Mouse (Mus musculus) heart, adult 2 months (tissue): Measurements from ENCODE around the gene Ear10. TPM values are rescaled to one million over a fixed set of nuclear protein-coding genes. Genes with fewer than 3 reads are reported as not detected.
"Not testable (repeated sequence)": the region's sequence is repeated elsewhere in the genome, so short reads cannot be mapped to it uniquely, and the experiment has no call there.

Experiments used
- DNase-seq, 2 experiments: peaks; one replicate each; pipeline ENCODE4 v3.0.0; 2021
- H3K27ac ChIP-seq: fragments of 200-600 bp; 2 replicates; pipeline ENCODE4 v1.8.1; 2022
- H3K27me3 ChIP-seq: fragments of 200-500 bp; 2 replicates; pipeline ENCODE4 v1.6.1; 2012; ENCODE audit warnings: mild to moderate bottlenecking, low read length, inconsistent platforms, mixed read lengths; ENCODE audit not compliant: control insufficient read depth, insufficient read depth
- H3K36me3 ChIP-seq: fragments of 200-500 bp; 2 replicates; pipeline ENCODE4 v1.6.1; 2012; ENCODE audit warnings: low read length, inconsistent platforms; ENCODE audit not compliant: control insufficient read depth, insufficient read depth
- H3K4me1 ChIP-seq: fragments of 200-500 bp; 2 replicates; pipeline ENCODE4 v1.6.1; 2011; ENCODE audit warnings: low read length; ENCODE audit not compliant: control insufficient read depth, insufficient read depth
- H3K4me3 ChIP-seq: fragments of 200-600 bp; 2 replicates; pipeline ENCODE4 v1.8.1; 2022
- H3K79me2 ChIP-seq: fragments of 200-500 bp; replicated peaks from 2 replicates; pipeline ENCODE4 v1.6.1; 2012; ENCODE audit warnings: mild to moderate bottlenecking, inconsistent platforms, low read length, moderate library complexity, mixed read lengths; ENCODE audit not compliant: control insufficient read depth, insufficient read depth
- H3K9ac ChIP-seq: fragments of 200-500 bp; 2 replicates; pipeline ENCODE4 v1.6.1; 2012; ENCODE audit warnings: low read depth, mild to moderate bottlenecking, control low read depth, inconsistent platforms, low read length, mixed read lengths
- WGBS: fragments of 180-500 bp; shearing (Covaris S2); methylation state at CpG from one replicate; pipeline ENCODE4 v1.1.7; 2018; 5-methylcytosine and 5-hydroxymethylcytosine counted together
- intact Hi-C: fragments of 180-260 bp; cut with DNase I; formaldehyde crosslinking; loops from one replicate; pipeline ENCODE4 v1.15.1; 2025
- polyA plus RNA-seq: library from polyadenylated mRNA; depleted of rRNA; stranded (reverse); fragments of >200 nt; gene quantifications from 2 replicates; pipeline ENCODE4 v1.2.3, GENCODE M21; 2012; rRNA removed
- total RNA-seq, 2 experiments: library from RNA; stranded (reverse); gene quantifications; 2 replicates each; pipeline ENCODE4 v1.2.3; 2021

Gene Ear10
- total and polyA plus RNA-seq, 3 experiments: not detected

DNA sequence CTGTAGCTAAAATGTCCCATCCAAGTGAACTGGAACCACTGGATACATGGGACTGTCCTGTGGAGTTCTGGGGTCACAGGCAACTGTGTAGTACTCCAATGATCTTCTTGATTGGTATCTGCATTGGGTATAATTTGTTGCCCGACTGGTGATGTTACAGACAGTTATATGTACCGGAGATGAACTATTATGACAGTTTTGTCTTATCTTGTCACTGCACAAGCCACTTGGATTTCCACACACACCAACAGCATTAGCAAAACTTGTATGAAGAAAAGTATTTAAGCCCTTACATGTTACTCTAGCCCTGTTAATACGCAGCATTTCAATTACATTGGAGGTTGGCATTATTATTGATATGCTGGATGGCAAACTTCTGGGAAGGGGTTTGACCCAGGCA, 48.5 kb downstream of the Ear10 start:
- H3K27me3 ChIP-seq, H3K36me3 ChIP-seq, H3K27ac ChIP-seq, H3K4me1 ChIP-seq, H3K4me3 ChIP-seq, DNase-seq, H3K79me2 ChIP-seq, intact Hi-C loops, H3K9ac ChIP-seq: not testable (repeated sequence)
- WGBS: 81% methylated on average over 3 of the region's 3 CpGs

Other genes with a start within 250 kb of the Ear10 start
- gene Gm8165, start 246.4 kb downstream of the Ear10 start, total RNA-seq: not detected
- gene Gm8165, start 246.4 kb downstream of the Ear10 start, polyA plus RNA-seq: not detected in 2 replicates
- gene Gm7324, start 225.7 kb downstream of the Ear10 start, total RNA-seq: under 1 TPM; 0.39 to 0.61 TPM
- gene Gm7324, start 225.7 kb downstream of the Ear10 start, polyA plus RNA-seq: not detected in 2 replicates
- gene Gm16506, start 196.1 kb downstream of the Ear10 start, total RNA-seq: not detected
- not detected in 2 replicates for gene Gm16506, start 196.1 kb downstream of the Ear10 start, polyA plus RNA-seq
- gene Gm6526, start 175.7 kb downstream of the Ear10 start, total RNA-seq: not detected
- gene Gm6526, start 175.7 kb downstream of the Ear10 start, polyA plus RNA-seq: not detected in 2 replicates
- not detected for gene Gm8180, start 138.8 kb downstream of the Ear10 start, total RNA-seq
- gene Gm8180, start 138.8 kb downstream of the Ear10 start, polyA plus RNA-seq: not detected in 2 replicates
- gene Ear1, start 48.0 kb downstream of the Ear10 start, total RNA-seq: not detected
- not detected in 2 replicates for gene Ear1, start 48.0 kb downstream of the Ear10 start, polyA plus RNA-seq
- 1 to 10 TPM; 3.4 to 4.2 TPM for gene Gm8113, start 1.8 kb upstream of the Ear10 start, total RNA-seq
- gene Gm8113, start 1.8 kb upstream of the Ear10 start, polyA plus RNA-seq: 1.7 and 3.3 TPM in 2 replicates
- gene Ang5, start 33.5 kb upstream of the Ear10 start, total RNA-seq: not detected
- gene Ang5, start 33.5 kb upstream of the Ear10 start, polyA plus RNA-seq: not detected in 2 replicates
- gene Ang6, start 78.7 kb upstream of the Ear10 start, total RNA-seq: not detected
- gene Ang6, start 78.7 kb upstream of the Ear10 start, polyA plus RNA-seq: not detected in 2 replicates
- gene Ear2, start 179.1 kb upstream of the Ear10 start, total RNA-seq: 1 to 10 TPM in 1 of 2 experiments, under 1 TPM in 1; 0.75 to 1.2 TPM
- gene Ear2, start 179.1 kb upstream of the Ear10 start, polyA plus RNA-seq: 2.1 and 8.5 TPM in 2 replicates
- gene Gm3327, start 200.3 kb upstream of the Ear10 start, total RNA-seq: not detected
- gene Gm3327, start 200.3 kb upstream of the Ear10 start, polyA plus RNA-seq: not detected in 2 replicates